Mouse (Mus musculus) CD4-positive, CD25-positive, alpha-beta regulatory T cell, adult 2 months (primary cell): ENCODE measurements around the gene Kcnma1.

Experiments
- DNase-seq: peaks from one replicate; pipeline ENCODE4 v3.0.0-alpha.2; 2012; ENCODE audit warnings: low read depth, low spot score

Kcnma1 gene

DNA sequence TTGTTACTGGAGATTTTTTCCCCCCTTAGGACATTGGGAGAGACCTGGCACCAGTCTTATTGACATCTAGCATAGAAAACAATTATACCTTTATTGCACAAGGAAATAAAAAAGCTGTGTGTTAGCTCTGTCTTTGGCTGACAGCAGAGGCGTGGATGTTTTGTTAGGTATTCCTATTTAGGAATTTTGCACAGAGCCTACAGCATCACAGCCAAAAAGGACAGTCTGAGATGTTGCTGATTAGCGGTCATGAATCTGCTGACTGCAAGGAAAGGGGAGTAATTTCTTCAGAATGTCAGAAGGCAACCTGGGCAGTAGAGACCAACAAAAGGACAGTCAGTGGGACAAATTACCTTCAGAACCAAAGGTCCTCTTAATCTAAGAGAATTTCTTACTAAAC lies 412.2 kb downstream of the Kcnma1 start:
- no peak for DNase-seq

DNA sequence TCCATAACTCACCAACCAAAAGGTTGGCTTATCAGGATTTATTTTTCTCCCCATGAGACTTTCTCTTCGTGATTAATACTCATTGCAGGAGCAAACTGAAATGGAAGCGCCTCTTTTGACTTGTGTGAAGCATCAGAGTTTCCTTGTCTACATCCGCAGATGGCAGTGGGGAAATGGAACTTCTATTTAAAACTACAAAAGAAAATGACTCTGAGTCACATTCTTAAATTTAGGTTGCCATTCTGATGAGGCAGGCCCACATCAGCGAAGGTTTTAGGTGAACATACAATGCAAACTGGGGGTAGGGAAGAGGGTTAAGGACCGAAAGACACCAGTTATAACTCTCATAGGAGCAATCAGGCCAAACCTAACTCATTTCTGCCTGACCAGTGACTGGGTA lies 419.7 kb downstream of the Kcnma1 start:
- DNase-seq = no peak

DNA sequence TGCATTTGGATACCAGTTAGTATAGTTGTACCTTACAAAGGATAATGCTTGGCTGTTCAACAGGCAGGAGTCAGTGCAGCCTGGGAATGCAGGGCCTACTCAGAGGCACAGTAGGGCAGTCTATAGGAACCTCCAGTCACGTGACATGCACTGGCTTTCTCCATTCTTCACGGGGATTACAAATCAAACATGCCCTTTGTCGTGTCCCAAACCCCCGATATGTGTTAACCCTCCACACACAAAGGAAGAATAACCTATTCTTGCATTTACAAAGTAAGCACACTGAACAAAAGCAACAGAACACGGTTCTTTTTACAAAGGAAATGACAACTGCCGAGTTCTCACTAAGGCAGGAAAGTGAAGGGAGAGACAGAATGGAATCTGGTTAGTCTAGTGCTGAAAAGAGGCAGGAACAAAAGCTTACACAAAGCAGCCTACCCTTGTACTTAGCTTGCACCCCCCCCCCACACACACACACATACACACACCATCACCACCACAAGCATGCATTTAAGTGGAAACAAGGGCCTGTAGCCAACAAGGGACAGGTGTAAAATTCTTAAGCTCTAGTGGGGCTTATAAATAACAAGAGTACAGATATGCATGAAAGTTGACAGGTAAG lies 421.4 kb downstream of the Kcnma1 start:
- no peak for DNase-seq

DNA sequence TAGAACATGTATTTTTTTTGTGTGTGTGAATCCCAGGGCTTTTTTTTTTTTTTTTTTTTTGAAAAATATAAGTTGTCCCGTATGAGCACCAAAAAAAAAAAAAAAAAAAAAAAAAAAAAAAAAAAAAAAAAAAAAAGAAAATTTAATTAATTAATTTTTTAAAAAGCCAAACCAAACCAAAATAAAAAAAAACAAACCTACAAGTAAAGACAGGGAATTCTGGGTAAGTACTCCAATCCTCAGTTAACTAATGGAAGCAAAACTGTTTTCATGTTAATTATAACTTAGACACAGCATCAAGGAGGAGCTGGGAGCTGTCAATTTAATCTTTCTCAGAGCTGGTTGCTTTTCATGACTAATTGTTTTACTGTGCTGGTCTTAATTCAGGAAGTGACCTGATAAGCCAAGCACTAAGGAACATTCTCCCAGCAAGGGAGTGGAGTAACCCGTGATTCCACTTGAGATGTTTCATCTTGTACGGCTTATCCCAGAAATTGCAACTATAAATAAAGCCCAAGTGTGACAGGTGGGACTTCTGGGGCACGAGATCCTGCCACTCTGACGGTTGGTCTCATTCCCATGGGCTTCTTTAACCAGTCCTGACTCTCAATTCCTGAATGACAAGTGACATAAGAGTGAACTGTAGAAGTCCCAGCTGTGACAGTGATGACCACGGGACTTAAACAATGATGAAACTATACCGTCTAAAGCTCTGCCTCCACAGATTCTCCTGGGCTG lies 424.4 kb downstream of the Kcnma1 start:
- no peak for DNase-seq

DNA sequence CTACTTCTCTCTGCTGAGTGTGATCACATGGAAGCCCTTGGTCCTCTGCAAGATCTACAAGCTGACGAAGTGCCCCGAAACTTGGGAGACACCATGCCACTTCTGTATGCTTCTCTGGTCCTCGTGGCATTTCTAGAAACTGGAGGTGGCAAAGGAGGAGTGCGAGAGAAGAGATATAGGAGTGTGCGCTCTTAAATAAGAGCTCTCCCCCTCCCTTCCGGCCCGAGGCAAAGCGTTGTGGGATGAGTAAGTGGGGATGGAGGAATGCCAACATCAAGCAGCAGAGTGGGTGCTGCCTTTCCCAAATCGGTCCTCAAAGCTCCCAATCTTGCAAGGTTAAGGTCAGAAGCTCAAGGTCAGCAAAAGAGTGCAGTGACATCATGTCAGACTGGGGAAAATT lies 426.8 kb downstream of the Kcnma1 start:
- no peak for DNase-seq

DNA sequence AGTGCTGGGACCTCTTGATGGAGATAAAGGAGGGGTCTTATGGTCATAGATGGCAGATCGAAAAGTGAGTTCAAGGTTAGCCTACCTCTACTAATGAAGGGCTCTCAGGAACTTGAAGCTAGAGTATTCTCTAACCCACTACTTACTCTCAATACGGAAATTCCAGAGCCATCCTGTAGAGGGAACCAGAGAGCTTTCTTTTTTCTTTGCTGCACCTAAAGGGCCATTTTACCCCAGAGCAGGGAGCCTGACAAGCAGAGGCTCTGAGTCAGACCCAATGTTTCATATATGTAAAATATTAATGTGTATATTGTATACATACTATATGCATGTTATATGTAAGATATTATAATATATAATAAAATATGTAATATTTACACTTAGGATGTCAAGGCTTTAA lies 431.1 kb downstream of the Kcnma1 start:
- DNase-seq = peak; percentile 19

DNA sequence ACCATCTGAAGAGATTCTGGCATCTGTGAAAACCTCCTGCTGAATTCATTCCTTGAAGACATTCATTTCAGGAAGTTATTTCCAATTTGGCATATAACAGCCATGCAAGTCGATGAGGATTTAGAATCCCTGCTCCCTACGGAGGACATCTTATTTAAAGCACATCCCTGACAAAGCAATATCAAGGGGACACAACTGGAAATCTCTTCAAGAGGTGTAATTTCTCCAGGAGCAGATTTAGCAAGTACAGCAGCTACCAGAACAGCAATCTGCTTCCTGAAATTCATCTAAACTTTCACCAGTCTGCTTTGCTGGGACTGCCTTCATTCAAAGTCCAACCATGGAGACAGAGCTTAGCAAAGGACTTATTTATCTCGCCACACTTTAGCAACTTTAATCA lies 433.0 kb downstream of the Kcnma1 start:
- no peak for DNase-seq

DNA sequence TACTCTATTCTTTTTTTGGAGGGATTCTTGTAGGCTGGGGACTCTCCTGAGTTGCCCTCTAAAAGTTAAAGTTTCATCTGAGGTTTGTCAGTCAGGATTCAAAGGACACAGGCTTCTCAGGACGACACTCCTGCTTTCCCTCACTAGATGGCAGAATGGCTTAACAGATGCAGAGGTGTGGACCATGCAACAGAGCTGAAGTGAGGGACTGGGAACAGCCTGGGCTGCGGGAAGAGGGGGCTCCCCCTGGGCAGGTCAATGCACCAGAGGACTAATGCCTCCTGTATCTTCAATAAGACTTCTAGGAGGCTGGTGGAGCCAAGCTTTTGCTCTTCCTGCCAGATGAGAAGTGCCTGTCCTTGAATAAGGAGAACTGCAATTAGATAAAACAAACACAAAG lies 438.3 kb downstream of the Kcnma1 start:
- no peak for DNase-seq

DNA sequence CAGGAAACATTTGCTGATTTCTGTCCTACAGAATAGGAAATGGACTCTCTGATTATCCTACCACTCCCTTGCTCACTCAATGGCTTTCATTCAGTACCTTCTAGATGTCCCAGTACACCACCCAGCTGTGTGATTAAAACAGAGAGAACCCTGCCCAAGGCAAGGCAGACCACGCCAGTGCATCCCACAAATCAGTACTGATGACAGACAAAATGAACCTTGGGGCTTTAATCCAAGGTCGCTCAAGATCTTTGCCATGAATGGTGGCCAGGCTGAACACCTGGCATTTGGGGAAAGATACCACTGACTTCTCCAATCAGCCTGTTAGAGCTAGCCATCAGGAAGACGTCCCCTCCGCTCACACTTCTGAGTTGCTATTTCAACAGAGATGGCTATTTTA lies 440.2 kb downstream of the Kcnma1 start:
- no peak for DNase-seq

DNA sequence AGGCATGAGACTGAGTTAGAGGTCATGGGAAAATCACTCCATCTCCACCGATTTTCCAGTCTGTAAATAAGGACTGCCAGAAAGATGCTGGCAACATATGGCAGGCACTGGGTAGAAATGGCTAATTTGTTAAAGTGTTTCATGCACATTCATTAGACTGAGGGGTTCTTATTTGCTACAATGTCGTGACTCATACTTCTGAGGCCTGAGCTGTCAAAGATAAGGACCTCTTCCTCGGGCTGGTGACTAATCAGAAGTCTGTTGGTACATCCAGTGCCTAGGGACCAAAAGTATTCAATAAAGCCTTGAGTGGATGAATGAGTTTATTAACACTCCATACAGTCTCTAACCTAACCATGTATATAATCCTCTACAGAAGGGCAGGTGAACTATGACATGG lies 440.9 kb downstream of the Kcnma1 start:
- DNase-seq = no peak

DNA sequence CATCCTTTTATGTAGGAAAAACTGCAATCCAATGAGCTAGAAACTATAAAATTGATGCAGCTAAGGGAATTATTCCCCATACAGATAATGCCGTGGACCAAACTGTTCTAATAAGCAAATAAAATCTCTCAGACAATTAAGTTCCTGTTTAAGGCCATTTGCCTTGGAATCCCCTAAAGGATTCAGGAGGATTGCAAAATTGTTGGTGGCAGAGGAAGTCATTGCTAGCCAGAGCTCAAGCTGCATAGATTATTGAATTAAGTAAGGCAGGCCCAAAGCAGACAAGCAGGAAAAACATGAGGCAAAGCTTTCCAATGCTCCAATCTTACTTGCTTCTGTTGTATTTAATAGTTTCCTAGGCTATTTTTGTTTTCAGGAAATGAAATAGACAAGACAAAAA lies 441.5 kb downstream of the Kcnma1 start:
- no peak for DNase-seq

DNA sequence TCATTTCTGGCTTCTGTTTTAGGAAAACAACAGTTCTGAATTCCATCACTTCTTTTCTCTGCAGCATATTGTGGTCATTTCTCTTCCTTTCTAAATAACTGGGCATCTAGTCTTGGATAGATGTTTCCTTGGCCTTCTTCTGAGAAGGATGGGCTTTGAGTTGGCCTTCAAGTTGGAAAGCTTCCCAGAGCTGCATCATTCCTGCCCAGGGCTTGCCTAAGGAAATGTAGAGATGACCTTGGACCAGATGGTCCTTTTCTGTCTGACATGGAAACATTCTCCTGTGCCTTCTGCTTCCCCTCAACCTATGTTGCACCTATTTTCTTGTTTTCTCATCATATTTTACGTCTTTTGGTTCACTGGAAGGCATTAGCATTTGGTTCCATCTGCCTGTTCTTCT lies 444.0 kb downstream of the Kcnma1 start:
- no peak for DNase-seq

DNA sequence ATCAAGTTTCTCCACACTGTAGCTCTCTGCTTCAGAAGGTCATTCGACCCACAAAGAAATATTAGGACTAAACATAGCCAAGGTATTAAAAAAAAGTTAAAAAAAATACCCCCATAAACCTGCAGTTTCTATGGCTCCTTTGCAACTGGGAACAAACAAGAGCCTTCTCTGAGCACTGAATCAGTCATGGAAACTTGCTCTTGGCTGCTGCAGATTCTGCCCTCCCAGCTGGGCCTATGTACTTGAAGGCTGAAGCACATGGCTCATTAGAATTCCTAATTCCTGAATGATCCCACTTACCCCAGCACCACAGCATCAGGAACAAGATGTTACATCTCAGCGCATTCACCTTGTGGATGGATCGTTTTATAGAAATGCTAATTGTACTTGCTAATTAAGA lies 448.4 kb downstream of the Kcnma1 start:
- no peak for DNase-seq

DNA sequence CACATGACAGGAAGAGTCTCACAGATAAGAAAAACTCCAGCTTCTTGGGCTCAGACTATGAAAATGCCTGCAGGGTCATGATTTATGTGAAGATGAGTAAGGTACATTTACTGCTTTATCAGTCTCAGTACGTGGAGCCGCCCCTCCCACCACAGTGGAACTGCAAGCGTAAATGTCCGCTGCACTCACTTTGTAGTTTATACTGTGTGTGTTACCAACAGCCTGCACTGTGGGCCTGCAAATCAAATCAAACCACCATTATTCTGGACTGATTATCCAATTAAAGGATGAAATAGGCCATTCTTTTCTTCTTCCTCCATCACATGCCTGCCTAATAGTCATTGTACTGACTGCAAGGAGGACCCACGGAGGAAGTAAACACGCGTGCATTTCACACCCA lies 449.8 kb downstream of the Kcnma1 start:
- DNase-seq = no peak

DNA sequence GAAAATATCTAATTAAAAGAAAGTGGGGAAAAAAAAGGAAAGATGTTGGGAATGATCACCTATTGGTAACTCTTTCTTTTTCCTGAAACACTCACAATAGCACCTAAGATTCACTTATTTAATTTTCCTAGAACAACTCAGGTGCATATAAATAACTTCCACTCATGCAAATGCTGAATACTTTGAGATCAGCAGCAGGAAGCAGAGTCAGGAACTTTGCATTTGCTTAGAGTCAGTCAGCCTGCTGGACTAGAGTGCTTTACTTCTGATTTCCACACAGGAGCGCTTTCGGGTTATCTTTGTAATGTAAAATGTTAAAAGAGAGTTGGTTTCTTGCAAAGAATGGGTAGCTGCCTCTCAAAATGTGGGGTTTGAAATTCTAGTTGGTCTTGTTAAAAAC lies 451.1 kb downstream of the Kcnma1 start:
- no peak for DNase-seq

DNA sequence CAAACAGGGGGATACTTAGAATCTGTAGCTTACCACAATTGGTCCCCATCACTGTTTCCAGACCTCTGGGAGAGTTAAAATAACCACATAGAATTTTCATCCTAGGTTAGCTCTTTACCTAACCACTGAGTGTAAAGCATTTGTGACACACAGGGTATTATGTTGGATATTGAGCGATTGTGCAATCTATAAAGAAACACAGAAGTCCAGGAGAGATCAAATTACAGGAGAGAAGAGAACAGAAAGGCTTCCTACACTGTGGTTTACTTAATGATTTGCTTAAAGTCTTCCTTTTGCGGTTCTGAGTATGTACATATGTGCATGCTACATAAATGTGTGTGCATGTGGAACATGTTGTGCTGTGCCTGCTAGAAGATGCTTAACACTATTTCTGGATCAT lies 458.6 kb downstream of the Kcnma1 start:
- no peak for DNase-seq

DNA sequence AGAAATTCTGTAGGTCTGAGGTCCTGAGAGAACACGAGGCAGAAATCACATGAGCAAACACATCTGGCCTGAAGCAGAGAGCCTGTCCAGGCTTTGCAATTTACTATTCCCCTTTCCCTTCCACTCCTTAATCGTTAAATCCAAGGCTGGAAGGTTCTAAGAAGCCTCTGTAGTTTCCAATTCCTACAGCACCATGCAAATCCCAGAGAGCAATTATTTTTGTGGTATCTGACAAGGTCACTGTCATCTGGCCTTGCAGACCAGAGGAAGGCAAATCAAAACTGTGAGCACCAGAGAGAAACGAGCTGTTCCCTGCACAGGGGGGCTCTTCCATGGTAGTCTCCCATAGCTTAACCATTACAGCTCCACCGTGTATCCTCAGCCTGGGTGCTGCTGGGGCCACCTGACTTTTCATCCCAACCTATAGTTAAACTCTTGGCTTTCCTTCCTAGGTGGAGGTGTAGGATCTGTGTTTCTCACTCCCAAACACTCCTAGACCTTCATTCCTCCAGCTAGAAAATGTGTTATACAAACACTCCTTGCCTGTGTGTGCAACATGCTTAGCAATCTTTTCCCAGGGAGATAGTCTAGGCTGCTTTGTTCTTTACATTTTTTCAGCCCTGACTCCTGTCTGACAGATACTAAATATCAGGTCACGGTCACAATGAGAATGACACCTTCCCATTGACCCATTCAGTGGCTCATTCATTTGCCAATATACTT lies 461.9 kb downstream of the Kcnma1 start:
- DNase-seq = no peak

DNA sequence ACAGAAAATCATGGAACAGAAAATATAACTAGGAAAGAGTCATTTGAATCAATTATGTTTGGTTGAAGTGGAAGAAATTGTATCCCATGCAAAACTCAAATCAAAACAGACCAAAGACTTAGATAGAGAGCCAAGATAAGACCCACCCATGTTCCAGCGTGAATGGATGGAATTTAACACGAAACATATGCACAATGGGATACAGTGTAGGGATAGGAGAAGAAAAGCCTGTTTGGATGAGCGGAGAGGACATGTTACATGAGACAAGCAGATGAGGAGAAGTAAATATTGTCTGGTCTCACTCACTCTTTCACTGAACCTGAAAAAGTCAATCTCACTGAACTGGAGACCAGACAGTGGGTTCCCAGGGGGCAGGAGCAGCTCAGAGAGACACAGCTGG lies 463.8 kb downstream of the Kcnma1 start:
- DNase-seq = no peak

DNA sequence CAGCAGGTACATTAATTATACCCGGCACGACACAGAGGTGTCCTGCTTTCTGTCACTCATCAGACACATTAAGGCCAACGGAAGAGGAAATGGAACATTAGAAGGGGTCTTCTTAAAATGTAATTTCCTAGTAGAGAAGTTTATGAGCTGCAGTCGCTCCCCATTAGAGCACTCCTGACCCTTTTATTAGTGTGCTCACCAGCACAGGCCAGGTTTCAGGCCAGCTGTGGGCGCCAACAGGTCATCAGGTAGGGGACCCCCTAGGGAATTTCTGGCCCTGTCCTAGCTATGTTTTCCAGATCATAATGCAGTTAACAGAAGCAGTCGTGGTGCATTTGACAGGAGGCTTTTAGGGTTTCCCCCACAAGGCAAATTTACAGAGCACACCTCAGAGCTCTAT lies 472.2 kb downstream of the Kcnma1 start:
- DNase-seq = no peak

DNA sequence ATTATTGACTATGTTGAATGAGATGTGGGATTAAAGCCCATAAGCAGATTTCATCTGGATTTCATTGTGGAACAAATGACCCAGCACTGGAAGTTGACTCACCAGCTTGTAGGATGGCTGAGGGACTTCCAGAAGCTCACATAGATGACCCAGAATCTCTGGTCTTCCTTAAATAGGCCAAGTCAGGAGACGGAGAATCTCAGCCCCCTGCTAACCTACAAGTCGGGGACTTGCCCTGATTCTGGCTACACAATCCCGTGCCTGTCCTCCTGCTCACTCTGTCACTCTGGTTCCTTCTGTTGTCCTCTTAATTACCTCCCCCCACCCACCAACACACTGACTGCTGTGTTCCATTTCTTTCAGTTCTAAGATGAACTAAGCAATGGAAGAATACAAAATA lies 474.7 kb downstream of the Kcnma1 start:
- no peak for DNase-seq

DNA sequence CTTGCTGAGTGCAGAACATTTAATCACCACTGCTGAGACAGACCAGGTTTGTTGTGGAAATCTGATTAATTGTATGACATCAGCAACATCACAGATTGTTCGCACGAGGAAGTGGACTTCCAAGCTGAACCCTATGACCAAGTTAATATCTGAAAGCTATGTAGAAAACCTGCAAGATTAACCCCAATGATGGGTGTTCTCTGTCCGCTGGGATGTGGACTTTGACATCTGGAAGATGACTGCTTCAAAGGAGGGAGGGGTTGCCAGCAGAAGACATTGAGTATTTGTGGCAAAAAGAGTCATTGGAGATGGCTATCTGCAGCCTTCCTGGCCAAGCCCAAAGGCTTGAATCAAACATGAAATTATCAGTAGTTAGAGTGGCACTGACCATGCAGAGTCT lies 480.9 kb downstream of the Kcnma1 start:
- no peak for DNase-seq

DNA sequence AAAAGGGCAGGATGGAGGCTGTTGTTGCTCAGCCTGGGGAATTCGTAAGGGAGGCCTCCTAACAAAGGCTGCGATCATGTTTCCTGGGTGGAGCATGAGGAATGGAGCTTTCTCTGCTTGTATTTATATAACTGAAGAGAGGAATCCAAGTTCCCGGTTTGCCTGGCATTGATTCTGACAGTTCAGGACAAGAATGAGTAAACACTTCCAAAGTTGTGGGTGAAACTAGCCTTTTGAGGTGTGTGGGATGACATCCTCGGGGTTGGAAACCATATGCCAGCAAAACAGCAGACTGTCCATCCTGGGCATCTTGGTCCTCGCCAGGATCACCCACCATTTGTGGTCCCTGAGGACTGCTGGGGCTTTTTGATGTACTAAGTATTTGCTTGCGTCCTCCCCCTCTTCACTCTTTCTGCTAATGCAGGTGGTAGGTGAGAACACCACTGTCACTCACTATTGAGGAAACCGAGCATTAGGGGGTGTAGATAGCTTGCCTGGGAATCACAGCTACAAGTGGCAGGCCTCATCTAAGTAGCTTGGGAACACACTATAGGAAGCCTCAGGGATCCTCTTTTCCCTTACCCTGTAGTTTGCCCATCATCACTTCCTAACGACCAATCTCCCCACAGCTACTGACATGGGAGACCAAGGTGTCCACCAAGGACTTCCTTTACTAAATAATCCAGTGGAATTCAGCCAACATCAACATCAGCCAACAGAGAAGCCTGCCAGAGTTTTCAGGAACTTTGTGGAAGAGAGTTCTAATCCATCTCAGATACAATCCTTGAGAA lies 482.4 kb downstream of the Kcnma1 start:
- no peak for DNase-seq
